Mouse (Mus musculus) layer of hippocampus, adult 8-10 months (tissue): ENCODE measurements around the gene Rcc2. TPM values are rescaled to one million over a fixed set of nuclear protein-coding genes. Genes with fewer than 3 reads are reported as not detected.

ENCODE experiments used
- DNase-seq, 2 experiments: peaks; one replicate each; pipeline ENCODE4 v3.0.0; 2022; ENCODE audit warnings: low spot score in 2 of 2
- total RNA-seq, 4 experiments: library from RNA; stranded (reverse); gene quantifications; 2 replicates each; pipeline ENCODE4 v1.2.4; 2022

The Rcc2 gene
- total RNA-seq, 4 experiments from 2014 or later: 82.5 to 87.8 (median 85.0) TPM

DNA sequence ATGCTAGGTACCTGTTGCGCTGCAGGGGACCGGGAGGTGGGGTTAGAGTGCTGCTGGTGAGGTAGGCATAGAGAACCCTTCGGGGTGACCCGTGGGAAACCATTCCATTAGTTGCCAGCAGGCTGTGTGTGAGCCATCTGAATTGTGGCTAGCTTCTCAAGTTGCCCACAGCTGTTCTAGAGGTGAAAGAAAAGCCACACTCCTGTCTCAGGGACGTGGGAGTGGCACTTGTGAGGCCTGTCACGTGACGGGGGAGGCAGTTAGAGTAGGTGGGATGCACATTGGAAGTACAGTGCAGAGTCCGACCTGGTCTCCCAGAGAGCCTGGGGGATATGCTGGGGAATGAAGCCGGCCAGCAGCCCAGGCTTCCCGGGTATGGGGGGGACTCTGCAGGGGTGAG is 9.3 kb downstream of the Rcc2 start:
- no peak for DNase-seq

DNA sequence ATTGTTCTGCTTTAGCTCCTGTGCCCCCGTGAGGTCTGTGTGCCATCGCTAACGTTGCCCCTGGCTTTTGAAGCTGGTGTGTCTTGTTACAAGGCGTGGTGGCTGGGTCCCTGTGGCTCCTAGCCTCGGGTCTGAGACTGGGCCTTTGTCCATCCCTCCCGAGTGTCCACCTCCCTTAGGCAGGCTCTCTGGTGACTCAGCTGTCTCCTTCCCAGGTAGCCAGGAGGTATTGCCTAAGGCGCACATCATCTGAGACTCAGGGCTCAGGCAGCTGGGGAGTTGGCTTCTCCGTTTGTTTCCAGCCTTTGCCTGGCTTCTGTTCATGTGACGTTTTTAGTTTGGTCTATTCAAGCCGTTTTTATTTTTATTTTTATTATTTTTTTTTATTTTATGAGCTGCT is 10.4 kb downstream of the Rcc2 start:
- no peak for DNase-seq

DNA sequence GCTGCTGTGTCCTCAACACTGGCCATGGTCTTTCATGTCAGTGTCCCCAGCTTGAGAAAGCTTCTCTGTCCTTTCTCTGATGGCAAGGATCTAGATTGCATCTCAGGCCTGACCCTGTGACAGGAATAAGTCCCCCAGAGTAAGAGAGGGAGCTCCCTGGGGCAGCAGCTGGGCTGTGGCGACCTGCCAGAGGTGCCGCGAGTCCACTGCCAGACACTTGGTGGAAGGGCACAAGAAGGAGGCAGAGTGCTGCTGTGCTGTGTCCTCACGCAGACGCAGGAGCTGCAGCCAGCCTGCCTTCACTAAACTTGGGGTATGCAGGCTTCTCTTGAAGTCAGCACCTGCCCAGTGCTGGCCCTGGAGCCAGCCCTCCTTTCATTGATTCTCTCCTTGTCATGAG is 11.0 kb downstream of the Rcc2 start:
- no peak for DNase-seq

DNA sequence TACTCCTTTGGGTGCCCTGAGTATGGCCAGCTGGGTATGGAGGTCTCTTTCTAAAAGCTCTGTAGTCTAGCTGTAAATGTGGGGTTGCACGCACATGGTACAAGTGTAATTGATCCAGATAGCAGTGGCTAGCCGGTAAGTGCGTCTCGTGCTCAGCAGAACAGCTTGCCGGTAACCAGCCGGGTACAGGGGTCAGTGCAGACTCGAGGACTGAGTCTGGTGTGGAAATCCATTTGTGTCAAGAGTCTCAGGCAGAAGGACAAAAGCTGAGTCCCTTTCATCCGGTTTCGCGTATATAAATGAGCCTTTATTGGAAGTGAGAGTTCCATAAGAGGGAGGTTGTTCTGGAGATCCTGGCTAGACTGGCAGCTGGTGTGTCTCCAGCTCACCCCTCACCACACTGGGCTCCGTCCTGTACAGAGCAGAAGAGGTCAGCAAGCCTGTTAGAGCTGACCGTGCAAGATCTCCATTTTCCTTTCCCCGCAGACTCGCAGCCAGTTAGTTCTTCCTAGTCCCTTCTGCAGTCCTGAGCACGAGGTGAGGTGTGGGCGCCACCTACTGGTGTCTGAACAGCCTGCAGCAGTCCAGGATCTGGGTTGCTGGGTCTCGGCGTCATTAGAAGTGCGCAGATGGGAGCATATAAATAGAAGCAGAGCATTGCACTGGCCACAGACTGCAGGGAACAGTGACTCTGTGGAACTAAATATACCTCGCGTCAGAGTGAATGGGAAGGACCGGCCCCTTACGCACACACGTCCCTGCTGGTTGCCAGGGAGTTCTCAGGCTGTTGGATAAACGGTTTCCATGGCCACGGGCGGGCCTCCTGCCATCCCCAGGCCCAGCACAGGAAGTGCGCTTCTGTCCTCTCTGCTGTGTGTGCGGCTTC is 13.4 kb downstream of the Rcc2 start:
- DNase-seq: peak; percentile 97 to 99

DNA sequence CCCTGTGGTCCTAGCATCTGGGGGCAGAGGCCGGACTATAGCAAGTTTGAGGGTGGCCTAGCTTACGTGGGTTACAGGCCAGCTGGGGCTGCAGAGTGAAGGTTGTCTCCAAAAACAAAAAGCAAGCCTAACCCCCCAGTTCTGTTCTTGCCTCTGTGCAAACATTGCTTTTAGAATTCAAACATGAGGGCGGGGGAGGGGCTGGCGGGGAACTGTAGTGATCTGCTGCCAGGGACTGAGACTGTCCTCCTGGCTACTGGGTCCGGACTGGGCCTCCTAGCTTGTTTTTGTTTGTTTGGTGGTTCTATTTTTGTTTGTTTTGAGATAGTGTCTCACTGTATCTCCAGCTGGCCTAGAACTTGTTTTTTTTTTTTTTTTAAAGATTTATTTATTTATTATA is 14.2 kb downstream of the Rcc2 start:
- DNase-seq: no peak

DNA sequence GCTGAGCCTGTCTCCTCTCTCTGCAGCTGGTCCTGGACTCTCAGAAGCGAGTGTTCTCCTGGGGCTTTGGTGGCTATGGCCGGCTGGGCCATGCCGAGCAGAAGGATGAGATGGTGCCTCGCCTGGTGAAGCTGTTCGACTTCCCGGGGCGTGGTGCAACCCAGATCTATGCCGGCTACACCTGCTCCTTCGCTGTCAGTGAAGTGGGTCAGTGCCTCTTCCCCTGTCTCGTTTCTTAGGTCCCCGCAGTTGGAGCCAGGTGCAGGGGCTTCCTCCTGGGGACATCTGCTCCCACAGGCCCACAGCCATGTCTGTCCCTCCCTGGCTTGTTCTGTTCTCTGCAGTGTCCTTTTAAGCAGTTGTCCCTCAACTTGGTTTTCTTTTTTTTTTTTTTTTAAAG is 16.7 kb downstream of the Rcc2 start:
- no peak for DNase-seq

DNA sequence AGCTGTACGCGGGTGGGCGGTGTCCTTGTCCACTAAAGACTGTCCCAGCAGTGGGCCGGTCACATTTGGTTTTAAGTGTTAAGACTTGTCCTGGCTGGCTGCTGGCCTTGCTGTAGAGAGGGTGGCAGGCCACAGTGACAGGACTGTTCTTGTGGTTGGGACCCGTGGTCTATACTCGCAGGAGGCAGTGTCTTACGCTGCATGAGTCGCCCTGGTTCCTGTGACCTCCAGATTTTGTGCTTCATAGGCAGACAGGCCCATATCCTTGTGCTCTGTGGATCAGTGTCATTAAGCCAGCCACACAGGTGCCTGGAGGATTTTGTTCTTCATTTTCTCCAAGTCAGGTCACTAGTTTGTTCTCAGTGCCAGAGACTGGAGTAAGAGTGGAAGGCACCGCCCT is 18.1 kb downstream of the Rcc2 start:
- no peak for DNase-seq

DNA sequence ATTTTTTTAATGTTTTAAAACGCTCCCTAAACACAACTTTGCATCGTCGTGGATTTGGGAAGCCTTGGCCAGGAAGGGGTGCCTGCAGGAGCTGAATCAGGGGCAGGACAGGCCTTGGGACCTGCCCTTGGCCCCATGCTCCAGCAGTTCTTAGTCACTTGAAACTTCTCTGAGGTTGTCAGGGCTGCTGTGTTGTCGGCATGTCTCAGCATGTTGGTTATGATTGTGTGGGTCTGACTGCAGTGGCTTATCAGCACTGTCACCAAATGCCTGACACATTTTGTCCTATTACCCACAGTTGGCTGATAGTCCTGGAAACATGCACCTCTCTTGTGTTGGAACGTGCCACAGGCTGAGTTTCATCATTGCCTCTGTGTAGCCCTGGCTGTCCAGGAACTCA is 19.8 kb downstream of the Rcc2 start:
- no peak for DNase-seq

DNA sequence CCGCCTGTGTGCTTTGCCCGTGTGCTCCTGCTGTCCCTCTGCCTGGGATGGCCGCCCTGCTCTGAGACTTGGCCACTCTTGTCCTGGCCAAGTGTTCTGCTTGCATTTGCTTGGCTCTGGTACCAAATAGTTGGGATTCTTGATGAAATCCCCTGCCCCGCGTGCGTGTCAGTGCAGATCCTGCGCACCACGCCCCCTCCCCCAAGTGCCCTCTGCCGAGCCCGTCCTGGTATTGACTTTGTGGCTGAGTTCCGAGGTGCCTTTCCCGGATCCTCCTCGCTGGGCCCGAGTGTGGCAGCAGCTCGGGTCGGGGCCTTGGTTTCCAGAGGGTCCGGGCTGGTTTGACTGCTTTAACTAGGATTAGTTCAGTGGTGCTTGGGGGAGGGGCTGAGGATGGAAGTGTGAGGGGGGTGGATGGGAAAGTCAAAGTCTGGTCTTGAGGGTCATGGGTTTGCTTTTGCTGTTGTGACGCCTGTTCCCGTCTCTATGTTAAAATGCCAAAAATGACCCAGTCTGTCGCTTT is 21.7 kb downstream of the Rcc2 start:
- no peak for DNase-seq

DNA sequence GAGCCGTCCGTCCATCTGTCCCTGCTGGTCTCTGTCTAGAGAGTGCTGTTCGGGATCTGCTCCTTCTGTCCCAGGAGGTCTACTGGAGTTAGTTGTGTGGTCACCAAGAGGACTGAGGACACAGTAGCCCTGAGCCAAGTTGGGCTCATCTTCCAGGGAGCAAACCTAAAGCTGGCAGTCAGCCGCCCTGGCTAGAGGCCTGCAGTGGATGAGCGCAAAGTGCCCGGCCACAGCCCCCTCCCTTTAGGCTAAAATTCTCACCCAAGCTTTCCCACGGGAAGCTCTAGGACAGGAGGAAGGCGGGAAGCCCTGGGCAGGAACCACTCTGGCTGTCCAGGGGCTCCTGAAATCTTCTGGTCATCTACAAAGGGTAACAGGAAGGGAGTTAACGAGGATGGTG is 22.4 kb downstream of the Rcc2 start:
- DNase-seq: no peak

DNA sequence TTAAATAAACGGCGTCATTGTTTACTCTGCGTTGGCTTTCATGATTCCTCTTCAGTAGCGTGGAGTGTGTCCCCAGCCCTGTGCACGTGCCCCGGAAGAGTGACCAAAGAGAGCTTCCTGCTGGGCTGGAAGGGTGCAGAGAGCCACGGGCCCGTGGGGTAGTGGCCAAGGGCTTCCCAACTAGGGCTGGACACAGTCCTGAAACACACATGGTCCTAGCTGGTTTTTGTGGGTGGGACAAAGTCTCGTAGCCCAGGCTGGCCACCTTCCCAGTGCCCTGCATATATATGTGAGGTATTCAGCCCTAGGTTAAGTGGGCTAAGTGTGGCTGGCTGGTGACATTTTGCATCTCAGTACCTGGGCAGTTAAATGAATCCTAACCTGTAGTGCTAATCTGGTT is 22.9 kb downstream of the Rcc2 start:
- no peak for DNase-seq

DNA sequence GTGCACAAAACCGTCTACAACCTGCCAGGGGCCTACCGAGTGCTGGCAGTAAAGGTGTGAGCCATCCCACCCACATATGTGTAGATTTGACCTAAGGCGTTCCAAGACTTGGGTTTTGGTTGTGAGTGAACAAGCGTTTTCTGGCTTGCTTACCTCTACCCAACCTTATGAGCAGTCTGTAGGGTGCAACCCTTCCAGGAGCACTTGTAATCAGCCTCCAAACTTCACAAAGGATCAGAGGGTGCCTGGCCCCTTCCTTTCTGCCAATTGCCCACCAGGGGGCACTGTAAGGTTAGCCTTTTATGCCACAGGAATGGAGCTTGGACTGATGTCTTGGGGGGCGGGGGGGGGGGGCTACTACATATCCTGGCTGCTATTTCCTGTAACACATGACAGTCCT is 23.5 kb downstream of the Rcc2 start:
- no peak for DNase-seq

DNA sequence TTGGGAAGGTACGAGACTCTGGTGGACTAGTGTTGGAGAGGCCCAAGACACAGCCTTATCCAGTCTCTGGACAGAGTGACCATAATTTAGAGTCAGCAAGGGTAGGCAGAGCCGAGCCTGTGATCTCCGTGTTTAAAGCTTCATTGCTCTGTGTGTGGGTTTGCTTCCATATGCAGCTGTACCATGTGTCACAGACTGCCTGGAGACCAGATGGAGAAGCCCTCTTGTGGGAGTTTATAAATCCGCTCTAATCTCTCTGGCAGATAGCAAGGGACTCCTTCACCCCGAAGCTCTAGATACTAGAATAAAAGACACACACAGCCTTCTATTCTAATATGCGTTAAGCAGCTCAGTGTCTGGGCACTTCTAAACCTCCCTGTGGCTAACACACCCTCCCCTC is 24.4 kb downstream of the Rcc2 start:
- peak; percentile 52 to 55 for DNase-seq

DNA sequence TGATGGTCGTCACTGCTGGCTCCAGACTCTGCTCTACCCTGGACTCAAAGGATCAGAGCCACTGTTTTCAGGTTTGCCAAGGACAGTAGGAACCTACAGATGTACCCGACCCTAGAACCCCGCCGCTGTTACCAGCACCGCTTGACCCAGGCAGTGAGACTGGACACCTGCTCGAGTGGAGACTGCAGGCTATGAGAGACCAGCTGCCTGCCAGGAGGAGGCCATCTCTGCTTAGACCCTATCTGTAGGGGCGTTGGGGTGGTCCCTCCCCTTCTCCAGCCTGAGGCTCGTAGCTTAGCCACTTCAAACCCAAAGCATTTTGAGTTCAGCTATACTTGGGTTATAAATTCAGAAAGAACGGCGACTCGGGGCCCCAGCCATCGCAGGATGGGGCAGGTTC is 26.6 kb downstream of the Rcc2 start:
- no peak for DNase-seq

DNA sequence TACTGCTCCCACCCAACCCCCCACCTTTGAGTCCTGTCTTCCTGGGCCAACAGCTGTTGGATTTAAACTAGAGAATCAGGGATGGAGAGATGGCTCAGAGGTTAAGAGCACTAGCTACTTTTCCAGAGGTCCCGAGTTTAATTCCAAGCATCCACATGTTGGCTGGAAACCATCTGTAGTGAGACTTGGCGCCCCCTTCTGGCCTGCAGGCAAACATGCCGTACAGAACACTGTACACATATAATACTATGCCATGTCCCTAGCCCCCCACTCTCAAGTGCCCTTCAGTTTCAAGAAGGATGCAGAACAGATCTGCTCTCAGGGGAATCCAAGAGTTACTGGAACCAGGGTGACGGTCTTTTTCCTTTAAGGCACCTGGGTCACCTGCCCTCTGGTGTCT is 31.3 kb downstream of the Rcc2 start:
- DNase-seq: no peak

DNA sequence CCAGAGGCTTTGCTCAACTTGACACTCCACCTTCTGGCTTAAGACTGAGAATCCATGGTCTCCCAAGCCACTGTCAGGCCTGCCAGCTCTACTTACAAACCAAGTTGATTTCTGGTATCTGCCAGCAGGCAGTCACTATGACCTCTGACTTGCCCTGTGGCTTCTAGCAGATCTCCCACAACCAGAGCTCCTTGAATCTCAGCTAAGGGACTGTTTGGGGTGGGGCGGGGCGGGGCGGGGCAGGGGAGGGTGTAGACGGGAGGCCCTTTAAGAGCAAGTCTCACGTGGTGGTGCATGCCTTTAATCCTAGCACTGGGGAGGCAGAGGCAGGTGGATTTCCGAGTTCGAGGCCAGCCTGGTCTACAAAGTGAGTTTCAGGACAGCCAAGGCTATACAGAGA is 32.5 kb downstream of the Rcc2 start:
- no peak for DNase-seq

DNA sequence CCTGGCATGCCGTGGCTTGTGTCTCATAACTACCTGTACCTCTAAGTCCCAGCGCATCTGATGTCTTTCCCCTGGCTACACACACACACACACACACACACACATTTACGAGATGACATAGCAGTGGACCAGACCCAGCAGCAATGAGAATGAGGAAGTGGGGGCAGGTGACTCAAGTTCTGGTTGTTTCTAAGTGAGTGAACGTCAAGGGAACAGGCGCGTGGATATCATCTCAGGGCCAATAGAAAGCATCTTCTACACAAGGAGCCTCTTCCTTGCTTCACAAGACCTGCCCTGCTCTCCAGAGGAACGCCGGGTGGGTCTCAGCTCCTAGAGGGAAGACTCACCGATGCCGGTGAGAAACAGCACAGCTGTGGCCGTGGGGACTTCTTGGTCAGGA is 40.3 kb downstream of the Rcc2 start:
- no peak for DNase-seq

DNA sequence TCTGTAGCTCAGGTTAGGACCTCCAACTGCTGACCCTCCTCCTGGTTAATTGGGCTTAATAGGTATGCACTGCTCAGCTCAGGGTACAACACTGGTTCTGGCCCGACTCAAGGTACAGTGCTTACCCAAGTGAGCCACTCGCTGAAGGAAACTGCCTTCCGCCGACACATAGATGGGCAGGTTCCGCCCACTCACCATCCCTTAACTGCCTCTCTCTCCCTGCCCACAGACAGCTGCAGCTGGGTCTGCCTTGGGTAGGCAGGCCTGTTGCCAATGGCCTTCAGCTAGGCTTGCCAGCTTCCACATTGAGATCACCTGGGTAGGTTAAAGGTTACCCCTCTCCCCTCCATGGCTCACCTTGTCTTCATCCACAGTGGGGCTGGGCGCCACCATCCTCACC is 41.1 kb downstream of the Rcc2 start:
- DNase-seq: no peak

DNA sequence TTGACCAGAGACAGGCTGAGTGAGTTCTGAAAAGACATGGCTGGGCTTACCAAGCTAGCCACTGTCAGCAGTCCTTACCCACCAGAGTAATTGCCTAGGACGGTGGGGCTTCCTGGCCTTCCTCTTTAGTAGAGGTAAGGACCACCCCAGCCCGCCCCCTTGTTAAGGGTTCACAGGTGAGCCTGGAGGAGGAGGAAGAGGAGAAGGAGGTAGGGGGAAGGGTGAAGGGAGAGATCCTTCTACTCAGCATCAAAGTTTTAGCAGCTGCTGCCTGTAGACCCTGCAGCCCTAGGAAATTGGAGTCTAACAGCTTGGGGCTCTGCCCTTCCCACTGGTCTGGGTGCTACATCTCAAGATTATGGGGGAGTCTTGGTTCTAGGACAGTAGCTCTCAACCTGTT is 42.2 kb downstream of the Rcc2 start, which contains the start of gene Padi6:
Padi6 (minus strand) TSS at position 101 of the 400 bp plus-strand sequence.
- DNase-seq: no peak

DNA sequence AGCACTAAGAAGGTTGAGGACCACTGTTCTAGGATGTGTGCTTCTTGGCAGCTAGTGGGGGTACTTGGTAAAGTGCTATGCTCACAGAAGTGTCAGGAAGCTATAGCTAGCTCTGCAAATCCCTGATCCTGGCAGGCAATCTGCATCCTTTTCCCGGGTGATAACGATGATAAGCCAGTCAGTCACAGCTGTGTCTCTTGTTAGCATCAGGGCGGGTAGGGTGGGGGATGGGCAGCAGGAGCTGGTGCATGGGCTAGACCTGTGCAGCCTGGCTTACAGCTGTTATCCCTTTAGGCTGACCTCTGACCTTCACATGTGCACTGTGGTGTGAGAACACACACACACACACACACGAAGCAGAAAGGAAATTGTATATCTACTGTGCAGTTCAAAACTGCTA is 42.7 kb downstream of the Rcc2 start:
- no peak for DNase-seq

DNA sequence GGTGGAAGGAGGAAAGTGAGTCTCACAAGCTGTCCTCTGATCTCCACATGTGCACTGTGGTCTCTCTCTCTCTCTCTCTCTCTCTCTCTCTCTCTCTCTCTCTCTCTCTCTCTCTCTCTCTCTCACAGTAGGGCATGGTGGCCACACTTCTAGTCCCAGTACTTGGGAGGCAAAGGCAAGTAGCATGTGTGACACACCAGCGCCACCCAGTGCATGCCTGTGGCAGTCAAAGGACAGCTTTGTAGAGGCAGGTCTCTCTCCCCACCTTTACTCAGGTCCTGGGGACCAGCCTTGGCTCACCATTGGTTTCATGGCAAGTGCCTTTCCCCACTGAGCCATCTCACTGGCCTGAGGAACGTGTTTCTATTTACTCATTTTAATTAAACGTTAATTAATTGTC is 44.3 kb downstream of the Rcc2 start:
- peak; percentile 29 to 61 for DNase-seq

DNA sequence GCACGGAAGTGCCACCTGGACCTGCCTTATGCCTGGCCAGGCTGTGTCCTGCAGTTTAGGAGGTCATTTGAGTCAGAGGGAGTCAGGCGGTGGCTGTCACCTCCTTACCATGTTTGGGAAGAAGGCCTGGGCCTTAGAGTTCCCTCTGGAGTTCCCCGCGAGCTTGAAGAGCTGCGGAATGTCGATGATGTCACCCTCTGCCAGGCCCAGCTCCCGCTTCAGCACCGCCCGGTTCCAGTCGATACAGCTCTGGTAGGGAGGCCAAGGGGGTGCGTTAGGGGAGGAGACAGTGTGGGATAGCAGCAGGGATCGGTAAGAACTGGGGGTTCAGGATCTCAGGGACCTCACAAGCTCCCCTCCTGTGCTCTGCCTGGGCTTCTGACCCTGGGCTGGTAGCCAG is 47.6 kb downstream of the Rcc2 start:
- DNase-seq: no peak

DNA sequence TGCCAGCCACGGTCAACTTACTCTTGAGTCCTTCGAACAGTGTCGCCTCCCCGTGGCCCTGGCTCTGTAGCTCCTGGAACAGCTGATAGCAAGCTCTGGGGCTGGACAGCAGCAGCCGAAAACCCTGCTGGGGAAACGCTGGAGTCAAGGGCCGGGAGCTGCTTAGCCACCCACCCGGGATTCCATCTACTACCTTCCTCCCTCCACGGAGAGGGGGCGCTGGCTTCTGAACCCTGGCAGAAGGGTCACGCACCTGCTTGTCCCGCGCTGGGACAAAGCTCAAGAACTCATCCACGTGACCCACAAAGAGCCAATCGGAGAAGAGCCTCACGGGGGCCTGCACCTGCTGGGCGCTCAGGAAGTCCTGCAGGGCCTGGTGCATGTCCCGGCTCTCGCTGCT is 50.0 kb downstream of the Rcc2 start:
- no peak for DNase-seq
